Mouse (Mus musculus): ENCODE measurements around the gene Ppm1h.

- TF ChIP-seq GATA1 (IDR thresholded peaks at IDR 0.05; ENCODE audit: low read depth, low read length) (no peak), HCFC1 (IDR thresholded peaks at IDR 0.05; ENCODE audit: low read depth, low read length) (no peak), SIN3A (IDR thresholded peaks at IDR 0.05; ENCODE audit: low read length) (no peak), CTCF (IDR thresholded peaks at IDR 0.05 in 2 of 3, conservative IDR thresholded peaks at IDR 0.05 in 1 of 3; ENCODE audit: control insufficient read depth in 1 of 3, insufficient read depth in 1 of 3, low read depth in 2 of 3, low read length in 3 of 3, poor library complexity in 1 of 3, severe bottlenecking in 1 of 3) (no peak), MAX (IDR thresholded peaks at IDR 0.05; ENCODE audit: low read length) (no peak), TBP (IDR thresholded peaks at IDR 0.05; ENCODE audit: low read depth, low read length) (no peak), EP300 (IDR thresholded peaks at IDR 0.05; ENCODE audit: low read depth in 1 of 2, low read length in 2 of 2) (no peak), ZC3H11A (IDR thresholded peaks at IDR 0.05; ENCODE audit: low read depth, low read length) (no peak), MEF2A (IDR thresholded peaks at IDR 0.05; ENCODE audit: extremely low read depth, insufficient replicate concordance, low read depth, low read length, poor library complexity, severe bottlenecking) (no peak), USF2 (IDR thresholded peaks at IDR 0.05; ENCODE audit: borderline replicate concordance in 1 of 2, insufficient read depth in 1 of 2, low read depth in 1 of 2, low read length in 2 of 2) (no peak), MYC (IDR thresholded peaks at IDR 0.05; ENCODE audit: low read depth, low read length) (no peak), KAT2A (conservative IDR thresholded peaks at IDR 0.05; ENCODE audit: low read depth, low read length) (no peak)
Measured at GRCm38 (mm10) chr10:122712307-122712706, 33.7 kb downstream of the Ppm1h start.
